Mouse (Mus musculus): ENCODE results near the gene Chrna9. TPM values are rescaled to one million over a fixed set of nuclear protein-coding genes. Genes with fewer than 3 reads are reported as not detected.

The Chrna9 gene
- total RNA-seq, 4 experiments from 2014 or later, result 1.3 to 28.8 (median 6.5) TPM

- DNase-seq (ENCODE audit: low spot score in 2 of 2), result no peak
Observed at GRCm38 (mm10) chr5:66008245-66008967, 73.7 kb downstream of the Chrna9 start.

GRCm38 (mm10) chr5:66013999-66014398 is 79.3 kb downstream of the Chrna9 start:
- DNase-seq (ENCODE audit: low spot score in 2 of 2), result no peak

- no peak for DNase-seq (ENCODE audit: low spot score in 2 of 2)
Observed at GRCm38 (mm10) chr5:66014437-66014836, 79.7 kb downstream of the Chrna9 start.

GRCm38 (mm10) chr5:66015449-66015961 is 80.8 kb downstream of the Chrna9 start:
- DNase-seq (ENCODE audit: low spot score in 2 of 2), result no peak

DNA sequence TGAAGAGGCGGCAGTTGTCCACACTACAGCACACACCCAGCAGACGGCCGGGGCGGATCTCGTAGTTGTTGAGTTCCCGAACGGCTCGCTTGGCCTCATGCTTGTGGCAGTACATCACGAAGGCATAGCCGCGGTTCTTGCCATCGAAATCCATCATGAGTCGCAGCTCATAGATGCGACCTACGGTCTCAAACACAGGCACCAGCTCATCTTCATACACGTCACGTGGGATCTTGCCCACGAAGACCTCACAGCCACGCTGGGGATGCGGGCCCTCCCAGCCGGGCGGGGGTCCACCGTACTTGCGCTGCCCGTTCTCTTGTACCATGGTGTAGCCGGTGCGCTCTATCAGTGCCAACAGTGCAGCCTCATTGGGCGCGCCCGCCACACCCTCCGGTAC is 92.1 kb downstream of the Chrna9 start:
- DNase-seq (ENCODE audit: low spot score in 2 of 2), result no peak

Small RNAs within 50 kb of the gene (microRNA-seq; reads per million reads assigned to microRNA genes)
- gene Gm25952, result not detected

Other genes starting within 250 kb of the Chrna9 start
- gene Pds5a, start 236.6 kb upstream of the Chrna9 start, total RNA-seq (2022), result 10 to 100 TPM; 37.4 to 55.3 (median 41.5) TPM
- 1 to 10 TPM; 2.6 to 4.5 (median 3.8) TPM for gene N4bp2, start 171.4 kb upstream of the Chrna9 start, total RNA-seq (2022)
- under 1 TPM in 3 of 4 experiments, not detected in 1; 0.11 to 0.48 (median 0.29) TPM for gene Rhoh, start 73.7 kb upstream of the Chrna9 start, total RNA-seq (2022)
- gene 9130230L23Rik, start 69.4 kb downstream of the Chrna9 start, total RNA-seq (2022), result under 1 TPM in 1 of 4 experiments, not detected in 3; 0.54 TPM
- gene Rbm47, start 238.2 kb downstream of the Chrna9 start, total RNA-seq (2022), result 1 to 10 TPM in 1 of 4 experiments, under 1 TPM in 3; 0.27 to 1.8 (median 0.63) TPM